Mouse (Mus musculus) heart, postnatal 0 days (tissue): ENCODE data around the gene Rfxank.

Experiments
- CTCF ChIP-seq: IDR thresholded peaks from 2 replicates; pipeline ENCODE4 v1.5.1; 2016; ENCODE audit warnings: antibody characterized with exemption, control low read depth, low read depth
- EP300 ChIP-seq: IDR thresholded peaks from 2 replicates; pipeline ENCODE4 v1.6.1; 2016; ENCODE audit warnings: antibody characterized with exemption, low read depth

- TF ChIP-seq CTCF (no peak), EP300 (no peak)
These were observed 14.0 kb downstream of the Rfxank start for GRCm38 (mm10) chr8:70124992-70125391.
